Mouse (Mus musculus) yolk sac, embryonic 10.5 days (tissue): ENCODE measurements around the gene Tle6.
A peak's percentile ranks its signal among the peaks of the same experiment; 100 is the strongest.

Experiments
- DNase-seq: peaks from one replicate; pipeline ENCODE4 v3.0.0-alpha.2; 2017; ENCODE audit warnings: low spot score

Tle6 gene

DNA sequence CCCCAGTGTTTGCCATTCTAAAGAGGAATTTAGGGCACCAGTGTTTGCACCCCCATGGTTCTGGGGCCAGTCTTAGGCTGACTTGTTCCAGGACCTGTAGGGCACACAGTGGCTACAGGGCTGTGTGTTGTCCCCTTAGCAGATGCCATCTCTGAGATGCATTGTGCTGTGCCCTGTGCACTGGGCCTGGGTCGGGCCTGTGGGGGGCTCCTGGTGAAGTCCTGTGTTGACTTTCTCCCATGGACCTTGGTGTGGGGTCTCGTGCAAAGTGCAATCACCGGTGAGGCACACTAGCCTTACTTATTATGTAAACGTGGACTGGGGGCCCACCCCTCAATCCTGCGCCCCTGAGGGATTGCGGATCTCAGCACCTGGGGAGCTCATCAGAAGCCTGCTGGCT, 38.5 kb downstream of the Tle6 start:
- DNase-seq = no peak

- DNase-seq = no peak
Measured at GRCm38 (mm10) chr10:81560719-81561459, 40.0 kb downstream of the Tle6 start.

DNA sequence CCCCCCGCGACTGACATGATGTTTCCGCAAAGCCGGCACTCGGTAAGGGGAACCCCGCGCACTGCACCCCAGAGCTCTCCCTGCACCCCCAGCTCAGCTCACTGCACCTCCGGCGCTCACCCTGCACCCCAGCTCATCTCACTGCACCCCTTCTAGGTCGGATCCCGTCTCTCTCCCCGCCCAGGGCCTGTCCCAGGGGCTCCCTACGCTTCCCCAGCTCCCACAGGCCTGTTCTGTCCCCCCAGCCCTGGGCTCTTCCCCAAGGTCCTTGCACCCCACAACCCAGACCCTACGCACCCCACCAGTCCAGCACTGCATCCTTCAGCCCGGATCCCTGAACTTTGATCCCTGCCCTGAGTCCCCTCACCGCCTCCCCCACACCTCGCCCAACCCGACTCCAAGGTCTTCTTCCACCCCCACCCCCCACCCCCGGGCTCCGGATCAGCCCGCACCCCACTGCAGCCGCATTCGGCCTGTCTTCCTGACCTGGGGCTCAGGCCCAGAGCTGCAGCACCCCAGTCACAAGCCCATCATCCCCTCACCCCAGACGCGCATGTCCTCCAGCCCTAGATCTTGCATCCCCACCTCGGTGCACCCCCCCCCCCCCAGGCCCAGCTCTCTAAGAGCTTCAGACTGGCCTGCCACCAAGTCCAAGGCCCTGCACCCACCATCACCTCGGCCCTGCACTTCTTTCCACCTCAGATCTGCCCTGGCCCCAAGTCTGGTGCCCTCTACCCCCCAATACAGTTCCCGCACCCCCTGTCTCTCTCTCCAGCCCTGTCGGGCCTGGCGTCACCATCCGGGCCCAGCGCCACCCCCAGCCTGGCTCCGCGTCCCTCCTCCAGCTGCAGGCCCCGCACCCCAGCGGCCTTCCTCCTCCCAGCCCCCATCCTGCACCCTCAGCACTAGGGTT, 41.0 kb downstream of the Tle6 start:
- no peak for DNase-seq

DNA sequence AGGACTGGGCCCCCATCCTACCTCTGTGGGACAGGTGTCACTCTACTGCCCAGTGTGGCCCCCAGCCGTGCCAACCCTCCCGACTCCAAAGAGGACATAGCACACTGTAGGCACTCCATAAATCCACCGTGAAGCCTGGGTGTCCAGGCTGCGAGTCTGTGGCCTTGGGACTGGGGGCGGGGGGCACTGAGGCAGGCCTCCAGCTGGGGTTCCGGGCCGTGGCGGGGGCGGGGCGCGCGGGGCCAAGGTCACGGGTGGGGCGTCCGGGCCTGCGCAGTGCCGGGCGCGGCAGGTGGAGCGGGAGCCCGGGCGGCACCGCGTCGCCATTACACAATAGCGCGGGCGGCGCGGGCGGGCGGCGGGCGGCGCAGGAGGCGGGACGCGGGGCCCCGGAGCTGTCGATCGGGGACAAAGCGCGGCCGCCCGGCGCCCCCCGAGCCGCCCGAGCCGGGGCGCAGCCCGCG, 41.7 kb downstream of the Tle6 start, which contains the start of gene Aes:
Aes (plus strand) TSS at position 326 of the 464 bp plus-strand sequence.
- DNase-seq = no peak

DNA sequence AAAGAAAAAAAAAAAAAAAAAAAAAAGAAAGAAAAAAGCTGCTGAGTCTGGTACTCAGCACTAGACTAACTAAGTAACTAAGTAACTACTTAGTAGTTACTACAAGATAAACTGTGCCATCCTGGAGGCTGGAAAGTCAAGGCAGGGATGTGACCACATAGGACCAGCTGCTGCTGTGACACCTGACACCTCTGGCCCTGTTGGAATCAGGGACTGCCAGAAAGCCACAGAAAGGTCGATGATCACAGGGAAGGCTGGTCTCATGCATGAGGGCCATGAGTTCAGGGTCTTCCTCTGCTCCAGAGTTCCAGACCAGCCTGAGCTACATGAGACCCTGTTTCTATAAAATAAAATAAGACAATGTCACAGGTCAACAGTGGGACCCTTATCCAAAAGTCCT, 43.4 kb downstream of the Tle6 start:
- no peak for DNase-seq

DNA sequence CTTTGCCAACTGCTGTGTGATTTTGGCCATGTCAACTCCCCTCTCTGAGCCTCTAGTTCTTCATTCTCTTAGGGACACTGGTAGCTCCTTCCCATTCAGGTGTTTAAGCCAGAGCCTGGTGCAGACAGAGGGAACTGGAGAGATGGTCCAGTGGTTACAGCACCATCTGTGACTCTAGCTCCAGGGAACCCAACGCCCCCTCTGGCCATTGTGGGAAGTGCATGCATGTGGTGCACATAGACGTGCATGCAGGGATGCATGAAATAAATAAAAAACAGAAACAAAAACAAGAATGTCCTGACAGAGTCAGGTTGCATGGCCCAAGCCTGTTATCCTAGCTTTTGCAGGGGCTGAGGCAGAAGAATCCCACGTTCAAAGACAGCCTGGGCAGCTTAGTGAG, 44.6 kb downstream of the Tle6 start:
- no peak for DNase-seq

- no peak for DNase-seq
Measured at GRCm38 (mm10) chr10:81553807-81554755, 46.8 kb downstream of the Tle6 start.

- no peak for DNase-seq
Measured at GRCm38 (mm10) chr10:81553232-81553631, 47.6 kb downstream of the Tle6 start.

DNA sequence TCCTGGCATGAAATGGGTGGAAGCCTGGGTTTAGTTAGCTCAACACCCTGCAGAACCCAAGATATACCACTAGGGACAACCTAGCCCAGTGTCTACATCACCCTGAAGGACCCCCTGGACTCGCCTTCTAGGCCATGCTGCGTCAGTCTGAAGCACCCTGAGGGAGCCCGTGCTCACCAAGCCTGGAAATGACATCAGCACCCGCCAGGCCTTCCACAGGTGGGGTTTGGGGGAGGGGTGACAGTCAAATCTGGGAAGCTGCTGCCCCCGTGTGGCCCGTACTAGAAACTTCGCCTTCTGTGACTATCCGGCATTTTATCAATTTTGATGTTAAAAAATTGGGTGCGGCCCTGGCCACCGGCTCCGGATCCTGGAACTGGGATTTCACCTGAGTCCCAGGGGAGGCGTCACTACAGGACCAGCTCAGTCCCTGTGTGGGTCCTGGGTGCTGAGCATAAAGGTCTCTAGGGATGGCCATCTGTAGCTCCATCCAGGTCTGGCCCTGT, 49.2 kb downstream of the Tle6 start:
- DNase-seq = peak; percentile 84

DNA sequence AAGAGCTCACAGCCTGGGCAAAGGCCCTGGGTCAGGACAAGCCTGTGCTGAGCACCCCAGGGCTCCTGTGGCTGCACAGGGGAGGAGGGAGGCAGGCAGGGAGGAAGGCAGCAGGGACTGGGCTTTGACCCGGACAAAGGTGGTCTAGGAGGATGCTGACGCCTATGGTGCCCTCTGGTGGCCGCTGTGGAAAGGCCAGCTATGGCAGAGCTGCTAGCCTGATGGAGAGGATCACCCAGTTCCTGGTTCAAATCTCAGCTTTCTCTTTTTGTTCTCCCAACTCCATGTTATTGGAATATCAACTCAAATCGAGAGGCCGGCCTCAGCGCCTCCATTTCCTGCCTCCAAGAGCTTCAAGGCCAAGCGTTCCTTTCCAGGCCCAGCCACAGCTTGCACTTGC, 50.6 kb downstream of the Tle6 start:
- no peak for DNase-seq

DNA sequence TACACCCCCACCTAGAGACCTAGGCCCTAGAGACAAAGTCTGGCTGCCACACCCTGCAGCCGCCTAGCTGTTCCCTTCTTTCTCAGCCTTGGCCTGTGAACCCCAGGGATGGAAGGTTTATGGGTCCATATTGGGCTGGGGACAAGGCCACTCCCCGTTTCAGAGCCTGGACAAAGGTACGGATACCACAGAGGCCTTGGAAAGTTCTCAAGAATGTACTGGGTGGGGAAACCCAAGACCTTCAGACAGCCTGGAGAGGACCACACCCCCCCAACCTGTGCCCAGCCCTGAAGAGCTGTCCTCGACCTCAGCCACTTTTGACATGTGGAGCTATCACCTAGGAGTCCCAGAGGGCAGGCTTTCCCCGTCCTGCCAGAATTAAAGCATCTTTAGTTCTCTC, 51.9 kb downstream of the Tle6 start:
- no peak for DNase-seq

DNA sequence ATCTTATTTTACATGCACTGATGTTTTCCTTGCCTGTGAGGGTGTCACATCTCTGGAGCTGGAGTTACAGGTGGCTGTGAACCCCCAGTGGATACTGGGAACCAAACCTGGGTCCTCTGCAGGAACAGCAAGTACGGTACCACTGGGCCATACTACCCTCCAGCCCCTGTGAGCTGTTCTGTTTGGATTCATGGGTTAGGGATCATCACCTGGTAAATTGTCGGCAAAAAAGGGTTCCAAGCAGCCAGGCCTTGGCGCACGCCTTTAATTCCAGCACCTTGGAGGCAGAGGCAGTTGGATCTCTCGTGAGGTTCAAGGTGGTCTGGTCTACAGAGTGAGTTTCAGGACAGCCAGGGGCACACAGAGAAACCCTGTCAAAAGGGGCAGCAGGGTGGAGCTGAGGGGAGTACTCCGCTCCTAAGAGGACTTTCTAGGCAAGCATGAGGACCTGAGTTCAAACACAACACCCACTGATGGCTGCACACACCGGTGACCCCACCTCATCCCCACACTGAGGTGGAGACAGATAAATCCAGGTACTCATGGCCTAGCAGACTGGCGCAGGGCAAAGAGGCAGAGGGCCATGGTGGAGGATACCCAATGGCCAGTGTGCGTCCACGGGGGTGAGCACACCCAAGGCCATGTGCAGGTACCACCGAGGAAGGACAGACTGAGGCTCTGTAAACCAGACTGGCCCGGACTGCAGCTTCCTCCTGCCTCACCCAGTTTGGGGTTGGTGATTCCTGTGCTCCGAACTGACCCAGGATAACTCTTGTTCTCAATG, 53.9 kb downstream of the Tle6 start:
- DNase-seq = no peak

- DNase-seq = peak; percentile 80
Measured at GRCm38 (mm10) chr10:81546332-81546731, 54.5 kb downstream of the Tle6 start.

- peak; percentile 99 for DNase-seq
Measured at GRCm38 (mm10) chr10:81545161-81545747, 55.6 kb downstream of the Tle6 start, which contains the start of gene Gna11. Gene Gna11, minus strand, starts transcription at chr10:81545190.

DNA sequence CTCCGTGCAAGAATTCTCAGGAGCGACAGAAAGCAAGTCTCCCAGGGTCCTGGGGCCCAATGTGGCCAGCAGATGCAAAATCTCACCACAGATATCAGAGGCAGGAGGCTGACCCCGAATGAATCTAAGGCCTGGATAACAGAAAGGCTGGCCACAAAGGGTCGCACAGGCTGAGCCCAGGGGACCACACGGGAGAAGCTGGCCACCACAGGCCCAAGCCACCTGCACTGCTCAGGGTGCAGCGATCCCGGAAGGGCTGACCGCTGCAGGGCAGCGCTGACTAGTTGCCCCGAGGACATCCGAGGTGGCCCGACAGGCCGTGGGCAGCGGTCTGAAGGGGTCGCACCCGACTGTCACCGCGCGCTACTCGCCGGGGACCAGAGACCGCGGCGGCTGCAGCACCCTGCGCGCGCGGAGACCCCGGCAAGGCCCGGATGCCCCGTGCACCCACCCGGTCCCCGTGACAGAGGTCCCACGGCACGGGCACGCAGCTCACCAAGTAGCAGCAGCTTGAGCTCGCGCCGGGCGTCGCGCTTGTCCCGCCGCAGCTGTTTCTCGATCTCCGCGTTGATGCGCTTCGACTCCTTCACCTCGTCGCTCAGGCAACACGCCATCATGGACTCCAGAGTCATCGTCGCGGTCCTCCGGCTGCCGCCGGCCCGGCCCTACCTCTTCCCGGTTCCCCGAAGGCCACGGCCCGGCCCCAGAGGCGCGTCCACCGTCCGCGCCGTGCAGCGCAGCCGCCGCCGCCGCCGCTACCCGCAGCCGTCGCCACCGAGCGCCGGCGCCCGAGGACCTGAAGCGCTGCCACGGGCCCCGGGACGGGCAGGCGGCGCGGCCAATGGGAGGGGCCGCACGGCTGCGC, 56.3 kb downstream of the Tle6 start:
- DNase-seq = no peak

DNA sequence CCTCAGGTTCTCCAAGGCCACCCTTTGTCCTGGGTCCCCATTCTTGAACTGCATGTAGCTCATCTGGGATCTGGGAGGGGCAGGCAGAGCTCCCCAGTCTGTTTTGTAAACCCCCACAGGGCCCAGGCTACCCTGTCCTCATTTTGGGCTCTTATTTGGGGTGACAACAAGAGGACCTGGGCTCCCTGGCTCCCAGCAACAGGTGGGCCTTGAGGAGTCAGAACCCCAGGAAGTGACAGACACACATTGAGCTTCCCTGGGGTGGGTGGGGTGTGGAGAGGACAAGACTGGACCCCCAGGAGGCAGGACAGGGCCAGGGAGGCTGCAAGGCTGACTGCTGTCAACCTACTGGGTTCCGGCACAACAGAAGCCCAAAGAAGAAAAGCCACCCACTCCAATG, 57.2 kb downstream of the Tle6 start:
- DNase-seq = no peak

- DNase-seq = no peak
Measured at GRCm38 (mm10) chr10:81542727-81543460, 58.0 kb downstream of the Tle6 start.

- no peak for DNase-seq
Measured at GRCm38 (mm10) chr10:81541803-81542202, 59.1 kb downstream of the Tle6 start.

GRCm38 (mm10) chr10:81541363-81541762, 59.5 kb downstream of the Tle6 start:
- no peak for DNase-seq
